Mouse (Mus musculus) erythroblast, embryonic 14.5 days (primary cell): ENCODE measurements around the gene Stx5a.

Source experiments
- GATA1 ChIP-seq: IDR thresholded peaks from 2 replicates; pipeline ENCODE4 v1.6.1; 2012; ENCODE audit warnings: low read length, inconsistent platforms, mixed read lengths
- TAL1 ChIP-seq: IDR thresholded peaks from 3 replicates; pipeline ENCODE4 v1.6.1; 2012; ENCODE audit warnings: low read length, inconsistent platforms, mixed read lengths

- TF ChIP-seq GATA1, result no peak
- TF ChIP-seq TAL1, result no peak
Measured at GRCm38 (mm10) chr19:8802130-8802821, 61.1 kb downstream of the Stx5a start, which contains the start of gene Zbtb3.
